Mouse (Mus musculus) cerebellum, adult 8-10 months (tissue): ENCODE measurements at regions not wholly inside any gene's neighbourhood (a gene's known extent, or its start where the extent isn't known, plus 50 kb on each side); places are given as distances from the start of the nearest gene placed in this dataset.
A peak's percentile ranks its signal among the peaks of the same experiment; 100 is the strongest.

ENCODE experiments used
- DNase-seq: peaks from one replicate; pipeline ENCODE4 v3.0.0; 2022

DNA sequence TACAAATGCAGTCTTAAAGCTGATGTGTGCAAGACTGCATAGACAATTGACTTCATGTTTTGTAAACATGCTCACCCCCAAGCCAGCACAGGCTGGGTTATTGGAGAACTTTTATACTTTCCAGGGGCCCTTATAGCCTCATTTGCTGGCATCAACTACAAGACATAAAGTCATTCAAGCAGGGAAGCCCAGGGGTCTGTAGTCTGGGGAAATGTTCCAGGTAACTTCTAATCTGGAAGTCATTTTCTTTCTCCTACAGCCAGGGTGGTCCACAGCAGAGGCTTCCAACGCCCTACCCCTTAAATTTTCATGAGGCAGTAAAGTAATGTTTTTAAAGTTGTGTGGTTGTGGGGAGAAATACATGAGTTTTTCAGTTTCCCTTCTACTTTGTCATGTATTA, 272.1 kb upstream of the Npvf start:
- no peak for DNase-seq

- no peak for DNase-seq
These were observed 275.3 kb upstream of the Npvf start for GRCm38 (mm10) chr6:50929503-50929902.

GRCm38 (mm10) chr6:50933510-50933909, 279.3 kb upstream of the Npvf start:
- DNase-seq, result peak; percentile 67

GRCm38 (mm10) chr6:50934245-50934644, 280.0 kb upstream of the Npvf start:
- no peak for DNase-seq

GRCm38 (mm10) chr6:50936306-50936705, 282.1 kb upstream of the Npvf start:
- DNase-seq, result no peak

DNA sequence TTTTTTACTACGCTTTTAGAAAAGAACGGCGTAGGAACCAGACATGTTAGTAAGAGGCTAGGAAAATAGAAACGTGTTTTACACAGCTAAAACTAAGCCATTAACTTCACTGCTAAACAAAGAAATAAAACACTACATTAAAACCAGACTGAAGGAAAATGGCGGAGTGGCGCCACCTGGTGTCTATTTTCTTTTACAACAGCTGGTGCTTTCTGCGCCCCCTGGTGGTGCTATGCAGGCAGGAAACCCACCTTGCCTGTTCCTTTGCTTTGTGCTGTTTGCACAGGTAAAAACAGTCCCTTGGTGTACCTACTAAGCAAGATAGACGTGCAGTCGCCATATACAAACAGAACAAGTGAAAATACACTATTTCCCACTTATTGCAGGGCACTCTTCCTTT, 282.9 kb upstream of the Npvf start:
- DNase-seq, result peak; percentile 78

GRCm38 (mm10) chr6:50938879-50939278, 284.6 kb upstream of the Npvf start:
- no peak for DNase-seq

DNA sequence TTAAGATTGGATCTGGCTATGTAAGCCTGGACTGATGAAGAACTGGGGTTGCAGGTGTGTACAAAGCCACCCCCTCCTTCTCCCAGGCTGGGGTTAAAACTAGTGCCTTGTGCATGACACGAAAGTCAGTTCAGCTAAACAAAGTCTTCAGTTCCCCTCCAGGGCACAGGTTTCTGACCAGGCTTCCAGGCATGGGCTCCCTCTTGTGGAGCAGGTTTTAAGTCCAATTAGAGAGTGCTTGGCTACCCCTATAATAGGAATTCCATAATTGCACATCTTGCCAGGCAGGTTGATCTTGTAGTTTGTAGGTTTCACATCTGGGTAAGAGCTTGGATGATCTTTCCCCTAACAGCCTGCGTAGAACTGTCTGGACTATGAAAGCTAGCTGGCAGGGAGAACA, 285.2 kb upstream of the Npvf start:
- no peak for DNase-seq

- DNase-seq, result no peak
These were observed 285.9 kb upstream of the Npvf start for GRCm38 (mm10) chr6:50940118-50940517.

- no peak for DNase-seq
These were observed 286.6 kb upstream of the Npvf start for GRCm38 (mm10) chr6:50940641-50941398.

DNA sequence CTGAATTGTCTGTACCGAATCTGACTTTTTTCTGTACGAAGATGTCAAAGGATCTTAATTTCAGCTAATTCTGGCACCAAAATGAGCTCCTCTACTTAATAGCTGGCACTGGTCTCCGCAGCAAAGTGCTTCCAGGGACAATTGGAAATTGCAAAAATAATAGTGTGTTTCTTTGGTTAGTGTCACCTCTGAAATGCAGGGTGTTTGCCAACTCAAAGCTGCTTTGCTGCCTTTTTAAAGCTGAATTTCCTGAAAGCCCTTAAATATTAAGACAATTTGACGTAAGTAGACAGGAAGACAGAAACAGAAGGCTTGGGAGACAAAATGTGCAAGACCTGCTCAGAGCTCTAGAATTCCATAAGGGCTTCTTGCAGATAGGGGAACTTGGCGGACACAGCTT, 288.5 kb upstream of the Npvf start:
- no peak for DNase-seq

- DNase-seq, result no peak
These were observed 293.8 kb upstream of the Npvf start for GRCm38 (mm10) chr6:50948061-50948460.

GRCm38 (mm10) chr6:50949361-50949760, 295.1 kb upstream of the Npvf start:
- no peak for DNase-seq

DNA sequence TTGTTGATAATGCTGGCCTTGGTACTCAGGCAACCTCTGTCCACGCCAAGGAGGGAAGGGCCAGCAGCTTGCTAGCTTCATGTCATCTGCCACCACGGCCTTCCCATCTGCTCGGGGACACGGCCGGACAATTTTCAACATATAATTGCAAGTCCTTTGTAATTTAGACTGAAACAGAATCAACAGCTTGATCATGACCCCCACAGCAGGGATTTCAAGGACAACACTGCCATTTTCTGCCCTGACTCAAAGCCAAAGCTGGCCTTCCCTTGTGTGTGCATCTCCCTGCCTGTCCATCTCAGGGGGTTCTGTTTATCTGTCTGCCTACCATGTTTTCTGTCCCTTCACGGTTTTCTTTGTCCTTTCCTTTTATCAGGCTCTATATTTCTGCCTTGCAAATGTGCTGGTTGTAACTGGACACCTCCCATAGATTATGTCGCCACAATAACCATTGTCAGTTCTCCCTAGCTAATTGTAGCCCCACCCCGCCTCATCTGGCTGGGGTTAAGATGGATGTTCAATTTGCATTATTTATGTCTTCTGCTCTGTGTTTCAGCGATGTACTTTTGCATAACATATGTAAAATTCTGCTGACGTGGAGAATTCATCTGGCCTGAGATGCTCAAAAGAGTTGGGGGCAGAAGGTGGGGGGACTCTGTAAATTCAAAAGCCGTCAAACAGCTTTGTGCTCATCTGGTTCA, 295.8 kb upstream of the Npvf start:
- DNase-seq, result no peak

GRCm38 (mm10) chr6:50957328-50957900, 303.2 kb upstream of the Npvf start:
- DNase-seq, result no peak

GRCm38 (mm10) chr6:50960341-50960740, 306.1 kb upstream of the Npvf start:
- no peak for DNase-seq

GRCm38 (mm10) chr6:50961592-50961991, 307.4 kb upstream of the Npvf start:
- DNase-seq, result no peak

DNA sequence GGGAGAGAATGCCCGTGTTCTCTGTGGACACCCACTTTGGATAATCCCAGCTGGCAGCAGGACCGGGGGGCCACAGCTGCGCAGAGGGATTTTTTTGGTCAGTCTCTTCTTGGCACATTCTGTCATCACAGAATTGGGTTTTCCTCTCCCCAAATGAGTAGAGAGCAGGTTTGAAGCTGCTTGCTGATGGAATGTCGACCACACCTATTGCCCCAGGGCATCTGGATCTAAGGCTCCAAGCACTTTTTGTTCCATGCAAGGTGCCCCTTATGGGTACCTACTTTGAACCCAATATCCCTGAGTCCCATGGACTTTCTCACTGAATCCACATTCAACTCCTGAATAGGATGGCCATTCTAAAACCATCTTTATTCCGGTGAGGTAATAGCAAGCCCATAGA, 314.3 kb upstream of the Npvf start:
- DNase-seq, result no peak

- no peak for DNase-seq
These were observed 315.1 kb upstream of the Npvf start for GRCm38 (mm10) chr6:50969341-50969740.

DNA sequence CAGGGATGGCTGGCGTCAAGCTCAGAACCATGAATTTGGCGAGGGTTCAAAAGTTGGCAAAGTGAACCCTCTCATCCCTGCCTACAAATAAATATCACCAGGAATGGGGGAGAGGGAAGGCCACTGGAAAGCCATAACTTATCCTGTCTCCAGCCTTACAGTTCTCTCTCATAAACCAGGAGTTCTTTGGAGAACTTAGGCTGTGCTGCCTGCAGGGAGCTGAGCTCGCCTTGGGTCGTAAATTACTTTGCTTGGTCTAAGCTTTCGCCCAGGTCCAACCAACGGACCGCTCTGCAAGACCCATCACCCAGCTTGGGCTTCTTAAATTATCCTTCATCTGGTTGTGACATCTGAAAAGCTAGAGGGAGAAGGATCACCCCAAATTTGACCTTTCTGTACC, 315.8 kb upstream of the Npvf start:
- no peak for DNase-seq

GRCm38 (mm10) chr6:50970770-50971169, 316.5 kb upstream of the Npvf start:
- DNase-seq, result no peak

DNA sequence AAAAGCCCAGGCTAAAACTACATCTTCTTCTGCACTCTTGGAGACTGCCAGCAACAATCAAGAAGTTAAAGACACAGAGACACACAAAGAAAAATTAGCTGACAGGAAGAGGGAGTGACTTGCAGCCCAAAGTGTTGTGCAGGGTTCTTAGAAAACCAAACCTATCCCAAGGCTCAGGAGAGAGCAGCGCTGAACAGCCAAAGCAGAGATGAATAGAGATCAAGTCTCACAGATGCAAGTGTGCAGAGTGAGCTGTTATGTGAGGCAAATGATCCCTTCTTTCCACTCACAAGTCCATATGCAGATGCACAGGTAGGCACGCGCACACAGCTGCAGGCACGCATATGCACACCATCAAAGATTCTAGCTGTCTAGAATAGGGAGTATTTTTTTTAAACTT, 318.0 kb upstream of the Npvf start:
- DNase-seq, result no peak

- DNase-seq, result no peak
These were observed 319.0 kb upstream of the Npvf start for GRCm38 (mm10) chr6:50973231-50973654.

- DNase-seq, result no peak
These were observed 319.6 kb upstream of the Npvf start for GRCm38 (mm10) chr6:50973815-50974214.
